Mouse (Mus musculus): ENCODE measurements around the gene Ptcd1. TPM values are rescaled to one million over a fixed set of nuclear protein-coding genes. Genes with fewer than 3 reads are reported as not detected.

Ptcd1 gene
- polyA plus RNA-seq, 1 experiment from 2014 or later = 20.0 TPM

DNA sequence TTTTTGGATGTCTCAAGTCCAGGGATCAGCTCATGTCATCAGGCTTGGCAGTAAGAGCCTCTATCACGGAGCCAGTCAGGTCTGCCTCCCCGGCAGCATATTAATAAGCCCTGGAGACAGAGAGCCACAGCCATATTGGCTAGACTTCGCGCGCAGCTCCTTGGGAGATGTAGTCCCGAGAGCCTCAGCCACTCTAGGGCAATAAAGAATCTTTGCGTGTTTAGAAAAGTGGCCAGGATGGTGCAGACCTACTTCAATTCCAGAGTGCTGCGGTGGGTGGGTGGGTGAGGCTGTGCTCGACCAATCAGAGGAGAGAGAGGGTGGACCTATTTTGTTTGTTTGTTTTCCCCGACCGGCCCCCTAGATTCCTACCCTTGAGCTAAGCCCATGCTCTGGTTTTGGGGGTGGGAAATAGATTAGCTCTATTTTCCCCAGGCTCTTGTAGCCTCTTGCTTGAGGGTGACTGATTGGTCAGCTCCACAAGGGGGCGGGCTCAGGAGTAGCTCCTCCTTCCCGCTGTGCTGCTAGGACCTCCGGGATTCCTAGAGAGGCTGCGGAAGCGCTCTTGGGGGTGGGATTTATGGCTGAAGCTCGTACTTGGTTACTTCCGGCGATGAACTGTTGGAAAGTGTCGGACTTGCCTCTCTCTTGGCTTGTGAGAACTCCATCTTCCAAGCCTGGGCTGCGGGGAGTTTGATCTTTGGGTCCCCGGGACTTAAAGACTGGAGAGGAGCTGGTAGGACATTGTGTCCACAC lies 37.2 kb upstream of the Ptcd1 start, which contains the start of gene Zkscan5:
Gene Zkscan5 (plus strand): TSS at position 627 of the 756 bp plus-strand sequence.
- H3K9ac ChIP-seq (replicated peaks; ENCODE audit: low read length) = peak within 1 kb of the TSS; percentile 83
- peak within 1 kb of the TSS; percentile 72 for H3K4me2 ChIP-seq (replicated peaks; ENCODE audit: low read depth, low read length)
- peaks cover 21% of the 10 kb centered on the region for H3K4me1 ChIP-seq (ENCODE audit: insufficient read depth, low read length)
- peak; percentile 98 for ATAC-seq (ENCODE audit: low FRiP score, low TSS enrichment)
- peak within 1 kb of the TSS; percentile 81 for H3K4me3 ChIP-seq (ENCODE audit: low read length)
- H3K27me3 ChIP-seq (ENCODE audit: insufficient read depth, low read length) = no peaks in the 10 kb centered on the region
- H3K27ac ChIP-seq (ENCODE audit: low read length) = peak within 1 kb of the TSS; percentile 94
- under 1% methylated on average over 22 of the region's 22 CpGs for WGBS
- peaks cover 13% of the 10 kb centered on the region for H3K36me3 ChIP-seq (ENCODE audit: insufficient read depth, low read length)
- H3K9me3 ChIP-seq (ENCODE audit: low read length) = no peaks in the 10 kb centered on the region

DNA sequence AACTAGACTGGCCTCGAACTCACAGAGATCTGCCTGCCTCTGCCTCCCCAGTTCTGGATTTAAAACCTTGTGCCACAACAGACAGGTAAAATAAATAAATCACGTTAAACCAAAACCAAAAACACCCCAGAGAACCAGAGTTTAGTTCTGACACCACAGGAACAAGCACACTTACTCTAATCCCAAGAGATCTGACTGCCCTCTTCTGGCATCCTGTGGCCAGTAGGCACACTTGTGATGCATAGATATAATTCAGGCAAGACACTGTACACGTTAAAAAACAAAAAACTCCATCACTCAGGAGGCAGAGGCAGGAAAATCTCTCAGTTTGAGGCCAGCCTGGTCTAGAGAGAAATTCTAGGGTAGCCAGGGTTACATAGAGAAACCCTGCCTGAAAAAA lies 35.5 kb upstream of the Ptcd1 start:
- Histone ChIP-seq H3K4me2 (replicated peaks; ENCODE audit: low read depth, low read length) (no peak overlapping the region), H3K4me3 (ENCODE audit: low read length) (no peak overlapping the region), H3K27me3 (ENCODE audit: insufficient read depth, low read length) (no peaks in the 10 kb centered on the region), H3K9me3 (ENCODE audit: low read length) (no peaks in the 10 kb centered on the region), H3K4me1 (ENCODE audit: insufficient read depth, low read length) (peaks cover 21% of the 10 kb centered on the region), H3K27ac (ENCODE audit: low read length) (no peak overlapping the region), H3K9ac (replicated peaks; ENCODE audit: low read length) (no peak overlapping the region), H3K36me3 (ENCODE audit: insufficient read depth, low read length) (peaks cover 4% of the 10 kb centered on the region)
- ATAC-seq (ENCODE audit: low FRiP score, low TSS enrichment) = no peak
- 56% methylated on average over 3 of the region's 3 CpGs for WGBS

DNA sequence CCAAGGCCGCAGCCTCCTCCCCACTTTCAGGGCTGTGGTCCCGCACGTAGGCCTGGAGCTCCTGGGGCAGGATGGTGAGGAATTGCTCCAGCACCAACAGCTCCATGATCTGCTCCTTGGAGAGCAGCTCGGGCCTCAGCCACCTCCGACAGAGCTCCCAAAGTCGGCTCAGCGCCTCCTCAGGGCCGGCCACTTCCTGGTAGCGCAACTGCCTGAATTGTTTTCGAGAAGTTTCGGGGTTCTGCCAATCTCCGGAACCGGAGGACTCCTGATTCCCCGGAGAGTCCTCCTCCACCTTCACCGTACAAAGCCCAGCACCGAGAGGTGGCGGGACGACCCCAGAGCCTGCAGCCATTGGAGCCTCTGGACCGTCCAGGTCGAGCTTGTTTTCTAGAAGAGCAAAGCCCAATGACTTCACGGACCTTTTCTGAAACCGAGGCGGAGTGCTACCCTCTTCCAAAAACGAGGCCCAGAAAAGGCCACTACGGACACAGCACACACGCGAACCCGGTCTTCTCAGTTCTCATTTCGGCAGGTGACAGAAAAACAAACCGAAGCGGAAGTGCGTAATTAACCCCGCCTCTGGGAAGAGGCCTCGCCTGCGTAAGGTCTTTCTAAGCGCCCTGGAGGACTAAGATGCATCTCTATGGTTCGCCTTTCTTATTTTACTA lies 34.5 kb upstream of the Ptcd1 start, which contains the start of gene Zkscan14:
Gene Zkscan14 (minus strand): TSS at position 548 of the 671 bp plus-strand sequence.
- Histone ChIP-seq H3K27me3 (ENCODE audit: insufficient read depth, low read length) (no peaks in the 10 kb centered on the region), H3K4me3 (ENCODE audit: low read length) (peak within 1 kb of the TSS; percentile 88), H3K9ac (replicated peaks; ENCODE audit: low read length) (peak within 1 kb of the TSS; percentile 85), H3K4me1 (ENCODE audit: insufficient read depth, low read length) (peaks cover 21% of the 10 kb centered on the region), H3K9me3 (ENCODE audit: low read length) (no peaks in the 10 kb centered on the region), H3K4me2 (replicated peaks; ENCODE audit: low read depth, low read length) (peak within 1 kb of the TSS; percentile 96), H3K36me3 (ENCODE audit: insufficient read depth, low read length) (0 out of 2 replicates have a peak, but pooled peaks cover under 1% of the 10 kb centered on the region), H3K27ac (ENCODE audit: low read length) (peak within 1 kb of the TSS; percentile 67)
- ATAC-seq (ENCODE audit: low FRiP score, low TSS enrichment) = no peak
- WGBS = 1% methylated on average over 37 of the region's 37 CpGs

DNA sequence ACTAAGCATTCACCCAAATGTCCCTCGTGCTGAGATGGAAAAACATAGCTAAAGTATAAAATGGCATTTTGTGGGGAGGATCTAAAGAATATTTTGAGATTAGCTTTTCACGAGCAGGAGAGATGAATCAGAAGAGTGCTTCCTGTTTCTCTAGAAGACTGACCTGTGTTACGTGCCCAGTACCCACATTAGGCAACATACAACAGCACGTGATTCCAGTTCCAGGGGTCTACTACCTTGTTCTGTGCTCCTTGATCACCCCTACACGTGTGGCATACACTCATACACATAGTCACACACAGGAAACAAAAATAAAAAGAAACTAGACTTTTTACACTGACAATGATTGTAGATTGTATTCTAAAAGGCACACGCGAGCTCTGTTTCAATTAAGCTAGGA lies 33.5 kb upstream of the Ptcd1 start:
- Histone ChIP-seq H3K27ac (ENCODE audit: low read length) (no peak overlapping the region), H3K9ac (replicated peaks; ENCODE audit: low read length) (no peak overlapping the region), H3K9me3 (ENCODE audit: low read length) (no peaks in the 10 kb centered on the region), H3K4me1 (ENCODE audit: insufficient read depth, low read length) (peaks cover 14% of the 10 kb centered on the region), H3K4me3 (ENCODE audit: low read length) (no peak overlapping the region), H3K4me2 (replicated peaks; ENCODE audit: low read depth, low read length) (peak overlapping the region; percentile 96), H3K36me3 (ENCODE audit: insufficient read depth, low read length) (peaks cover 11% of the 10 kb centered on the region), H3K27me3 (ENCODE audit: insufficient read depth, low read length) (no peaks in the 10 kb centered on the region)
- no peak for ATAC-seq (ENCODE audit: low FRiP score, low TSS enrichment)
- WGBS = 79% methylated on average over 7 of the region's 7 CpGs

DNA sequence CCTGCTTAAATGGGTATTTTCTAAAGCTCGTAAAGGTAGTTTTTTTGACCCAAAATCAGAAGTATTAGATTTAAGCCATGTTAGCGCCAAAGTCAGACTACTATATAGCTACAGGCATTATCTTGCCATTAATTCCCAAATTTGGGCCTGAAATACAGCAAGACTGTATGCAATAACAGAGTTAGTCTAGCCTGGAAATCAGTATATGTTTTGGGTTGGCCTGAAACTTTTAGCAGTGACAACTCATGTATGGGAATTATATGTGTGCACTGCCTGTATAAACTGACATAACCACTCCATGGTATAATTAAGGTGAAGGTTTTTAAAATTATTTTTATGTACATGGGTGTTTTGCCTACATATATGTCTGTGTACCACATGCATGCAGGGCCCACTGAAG lies 25.1 kb upstream of the Ptcd1 start, which contains the start of gene Atp5j2:
Gene Atp5j2 (minus strand): TSS at position 101 of the 400 bp plus-strand sequence.
- peaks cover 18% of the 10 kb centered on the region for H3K4me1 ChIP-seq (ENCODE audit: insufficient read depth, low read length)

DNA sequence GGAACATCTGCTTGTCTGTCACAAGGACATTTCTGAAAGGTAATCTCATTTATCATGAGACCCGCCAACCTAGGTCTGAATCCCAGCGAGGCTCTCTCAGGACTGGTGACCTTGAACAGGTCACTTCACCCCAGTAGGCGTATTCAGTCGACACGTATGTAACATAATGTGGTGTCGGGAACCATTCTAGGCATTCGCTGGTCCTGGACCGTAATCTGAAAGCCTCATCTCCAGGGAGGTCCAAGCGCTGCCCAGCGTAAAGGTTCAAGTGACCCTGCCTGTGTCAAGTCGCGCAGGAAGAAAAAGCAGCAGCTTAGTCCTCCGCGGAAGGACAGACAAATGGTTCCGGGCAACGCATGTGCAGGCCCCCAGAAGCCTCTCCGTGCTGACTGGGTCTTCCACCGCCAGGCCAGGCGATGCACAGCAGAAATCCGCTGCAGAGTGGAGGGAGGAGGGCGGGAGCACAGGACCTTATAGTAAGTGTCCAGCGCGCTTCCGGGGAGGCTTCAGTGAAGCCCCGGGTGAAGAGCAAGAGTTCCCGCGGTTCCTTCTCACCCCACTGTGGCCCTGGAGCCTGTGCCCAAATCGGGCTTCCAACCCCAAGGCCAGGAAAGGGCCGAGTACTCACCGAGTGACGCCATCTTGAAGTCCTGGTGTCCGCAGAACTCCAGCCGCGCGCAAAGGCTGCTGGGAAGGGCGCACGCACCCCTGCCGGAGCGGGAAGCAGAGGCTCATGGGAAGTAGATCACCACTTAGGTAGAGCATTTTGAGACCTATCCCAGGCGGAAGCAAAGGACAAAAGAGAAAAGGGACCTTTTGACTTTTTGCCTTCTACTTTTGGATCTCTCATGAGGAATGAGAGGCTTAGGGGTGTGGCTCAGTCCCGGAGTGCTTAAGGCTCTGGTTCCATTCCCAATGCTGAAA lies 24.2 kb upstream of the Ptcd1 start:
- Histone ChIP-seq H3K4me2 (replicated peaks; ENCODE audit: low read depth, low read length) (peak overlapping the region; percentile 89), H3K27me3 (ENCODE audit: insufficient read depth, low read length) (no peaks in the 10 kb centered on the region), H3K36me3 (ENCODE audit: insufficient read depth, low read length) (peaks cover 53% of the 10 kb centered on the region), H3K4me3 (ENCODE audit: low read length) (peak overlapping the region; percentile 92), H3K4me1 (ENCODE audit: insufficient read depth, low read length) (peaks cover 18% of the 10 kb centered on the region), H3K27ac (ENCODE audit: low read length) (peak overlapping the region; percentile 91), H3K9ac (replicated peaks; ENCODE audit: low read length) (peak overlapping the region; percentile 94), H3K9me3 (ENCODE audit: low read length) (no peaks in the 10 kb centered on the region)
- ATAC-seq (ENCODE audit: low FRiP score, low TSS enrichment) = peak; percentile 88
- under 1% methylated on average over 41 of the region's 41 CpGs for WGBS

More for the DNA sequence above, 25.1 kb upstream of the Ptcd1 start, which contains the start of gene Atp5j2:
- H3K27ac ChIP-seq (ENCODE audit: low read length) = peak within 1 kb of the TSS; percentile 91
- 88% methylated on average over 2 of the region's 2 CpGs for WGBS
- peak within 1 kb of the TSS; percentile 94 for H3K9ac ChIP-seq (replicated peaks; ENCODE audit: low read length)
- no peaks in the 10 kb centered on the region for H3K27me3 ChIP-seq (ENCODE audit: insufficient read depth, low read length)
- ATAC-seq (ENCODE audit: low FRiP score, low TSS enrichment) = no peak; the same call in 1 of the 2 replicates
- peak within 1 kb of the TSS; percentile 89 for H3K4me2 ChIP-seq (replicated peaks; ENCODE audit: low read depth, low read length)
- no peaks in the 10 kb centered on the region for H3K9me3 ChIP-seq (ENCODE audit: low read length)
- H3K36me3 ChIP-seq (ENCODE audit: insufficient read depth, low read length) = peaks cover 48% of the 10 kb centered on the region
- H3K4me3 ChIP-seq (ENCODE audit: low read length) = peak within 1 kb of the TSS; percentile 92

DNA sequence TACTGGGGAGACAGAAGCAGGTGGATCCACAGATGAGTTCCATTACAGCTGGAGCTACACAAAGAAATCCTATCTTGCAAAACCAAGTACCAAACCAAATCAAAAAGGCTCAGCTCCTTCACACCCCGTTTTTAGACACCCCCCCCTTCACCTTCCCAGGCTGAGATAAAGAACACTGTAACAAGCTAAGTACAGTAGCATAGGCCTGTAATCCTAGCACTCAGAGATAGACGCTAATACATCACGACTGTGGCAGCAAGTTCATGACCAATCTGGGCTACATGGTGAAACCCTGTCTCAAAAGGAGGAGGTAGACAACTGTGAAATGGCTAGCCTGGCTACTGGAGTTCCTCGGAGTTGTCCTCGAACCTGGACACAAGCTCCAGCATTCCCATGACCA lies 23.5 kb upstream of the Ptcd1 start:
- Histone ChIP-seq H3K4me3 (ENCODE audit: low read length) (peak overlapping the region; percentile 92), H3K36me3 (ENCODE audit: insufficient read depth, low read length) (peaks cover 52% of the 10 kb centered on the region), H3K9me3 (ENCODE audit: low read length) (no peaks in the 10 kb centered on the region), H3K27ac (ENCODE audit: low read length) (peak overlapping the region; percentile 12; the same call in 1 of the 2 replicates), H3K9ac (replicated peaks; ENCODE audit: low read length) (peak overlapping the region; percentile 94), H3K4me2 (replicated peaks; ENCODE audit: low read depth, low read length) (peak overlapping the region; percentile 89), H3K4me1 (ENCODE audit: insufficient read depth, low read length) (peaks cover 18% of the 10 kb centered on the region), H3K27me3 (ENCODE audit: insufficient read depth, low read length) (no peaks in the 10 kb centered on the region)
- WGBS = 26% methylated on average over 5 of the region's 5 CpGs
- no peak for ATAC-seq (ENCODE audit: low FRiP score, low TSS enrichment)

DNA sequence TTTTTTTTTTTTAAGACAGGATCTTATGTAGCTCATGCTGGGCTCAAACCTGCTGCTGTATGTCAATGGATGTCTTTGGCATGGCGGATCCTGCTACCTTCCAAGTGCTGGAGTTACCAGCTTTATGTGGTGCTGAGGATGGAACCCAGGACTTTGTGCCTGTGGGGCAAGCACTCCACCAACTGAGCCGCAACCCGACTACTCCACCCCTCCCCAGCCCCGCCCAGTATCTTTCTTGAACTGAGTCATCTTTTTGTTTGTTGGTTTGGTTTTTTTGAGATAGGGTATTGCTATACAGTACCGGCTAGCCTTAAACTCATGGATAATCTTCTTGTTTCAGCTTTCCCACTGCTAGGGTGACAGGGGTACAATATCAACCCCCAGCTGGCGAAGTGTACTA lies 22.5 kb upstream of the Ptcd1 start:
- 92% methylated on average over 6 of the region's 6 CpGs for WGBS
- H3K4me2 ChIP-seq (replicated peaks; ENCODE audit: low read depth, low read length) = 0 out of 2 replicates have a peak overlapping the region, but pooled peaks have one; percentile 89

DNA sequence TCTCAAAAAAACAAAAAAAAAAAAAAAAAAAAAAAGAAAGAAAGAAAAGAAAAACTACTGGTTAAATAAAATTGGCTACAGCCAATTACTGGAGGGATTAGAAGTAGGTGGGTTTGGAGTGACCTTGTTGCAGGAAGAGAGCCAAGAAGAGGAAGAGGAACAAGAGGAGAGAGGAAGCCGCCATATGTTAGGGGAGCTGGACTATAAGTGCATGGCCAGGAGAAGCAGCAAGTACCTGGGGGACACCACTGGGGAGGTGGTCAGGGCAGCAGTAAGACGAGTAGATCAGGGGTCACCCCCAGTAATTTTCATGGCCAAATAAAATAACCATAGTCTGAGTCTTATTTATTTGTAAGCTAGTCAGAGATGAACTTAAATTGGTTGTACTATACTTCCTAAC lies 18.3 kb upstream of the Ptcd1 start:
- Histone ChIP-seq H3K36me3 (ENCODE audit: insufficient read depth, low read length) (peaks cover 84% of the 10 kb centered on the region), H3K4me2 (replicated peaks; ENCODE audit: low read depth, low read length) (no peak overlapping the region), H3K4me3 (ENCODE audit: low read length) (no peak overlapping the region), H3K27me3 (ENCODE audit: insufficient read depth, low read length) (no peaks in the 10 kb centered on the region), H3K9ac (replicated peaks; ENCODE audit: low read length) (no peak overlapping the region), H3K9me3 (ENCODE audit: low read length) (no peaks in the 10 kb centered on the region), H3K4me1 (ENCODE audit: insufficient read depth, low read length) (peaks cover 9% of the 10 kb centered on the region), H3K27ac (ENCODE audit: low read length) (no peak overlapping the region)
- WGBS = 87% methylated on average over 2 of the region's 2 CpGs
- ATAC-seq (ENCODE audit: low FRiP score, low TSS enrichment) = no peak

More for the DNA sequence above, 22.5 kb upstream of the Ptcd1 start:
- H3K36me3 ChIP-seq (ENCODE audit: insufficient read depth, low read length) = peaks cover 49% of the 10 kb centered on the region
- H3K27ac ChIP-seq (ENCODE audit: low read length) = no peak overlapping the region
- H3K4me1 ChIP-seq (ENCODE audit: insufficient read depth, low read length) = peaks cover 18% of the 10 kb centered on the region
- H3K9ac ChIP-seq (replicated peaks; ENCODE audit: low read length) = no peak overlapping the region
- H3K9me3 ChIP-seq (ENCODE audit: low read length) = no peaks in the 10 kb centered on the region
- no peaks in the 10 kb centered on the region for H3K27me3 ChIP-seq (ENCODE audit: insufficient read depth, low read length)
- H3K4me3 ChIP-seq (ENCODE audit: low read length) = 0 out of 2 replicates have a peak overlapping the region, but pooled peaks have one; percentile 92
- no peak for ATAC-seq (ENCODE audit: low FRiP score, low TSS enrichment)

Measured in kidney, embryonic 16.5 days (tissue).